Mouse (Mus musculus): ENCODE data around the gene Myom1.

Myom1 gene

GRCm38 (mm10) chr17:71014911-71015310 is 12.5 kb downstream of the Myom1 start:
- ATAC-seq (ENCODE audit: low TSS enrichment) = no peak

GRCm38 (mm10) chr17:71017457-71017998 is 15.1 kb downstream of the Myom1 start:
- no peak for ATAC-seq (ENCODE audit: low TSS enrichment)

- ATAC-seq (ENCODE audit: low TSS enrichment) = no peak
Measured at GRCm38 (mm10) chr17:71018151-71018550, 15.7 kb downstream of the Myom1 start.

GRCm38 (mm10) chr17:71018616-71019308 is 16.3 kb downstream of the Myom1 start:
- no peak for ATAC-seq (ENCODE audit: low TSS enrichment)

GRCm38 (mm10) chr17:71019309-71019655 is 16.8 kb downstream of the Myom1 start:
- ATAC-seq (ENCODE audit: low TSS enrichment) = no peak

GRCm38 (mm10) chr17:71019860-71020259 is 17.4 kb downstream of the Myom1 start:
- ATAC-seq (ENCODE audit: low TSS enrichment) = no peak

- no peak for ATAC-seq (ENCODE audit: low TSS enrichment)
Measured at GRCm38 (mm10) chr17:71022841-71023240, 20.4 kb downstream of the Myom1 start.

GRCm38 (mm10) chr17:71024071-71024470 is 21.6 kb downstream of the Myom1 start:
- ATAC-seq (ENCODE audit: low TSS enrichment) = no peak

GRCm38 (mm10) chr17:71025922-71026321 is 23.5 kb downstream of the Myom1 start:
- ATAC-seq (ENCODE audit: low TSS enrichment) = no peak

GRCm38 (mm10) chr17:71027186-71027585 is 24.8 kb downstream of the Myom1 start:
- no peak for ATAC-seq (ENCODE audit: low TSS enrichment)

GRCm38 (mm10) chr17:71032719-71033118 is 30.3 kb downstream of the Myom1 start:
- ATAC-seq (ENCODE audit: low TSS enrichment) = no peak

GRCm38 (mm10) chr17:71034472-71034871 is 32.0 kb downstream of the Myom1 start:
- no peak for ATAC-seq (ENCODE audit: low TSS enrichment)

GRCm38 (mm10) chr17:71037188-71037587 is 34.8 kb downstream of the Myom1 start:
- no peak for ATAC-seq (ENCODE audit: low TSS enrichment)

- no peak for ATAC-seq (ENCODE audit: low TSS enrichment)
Measured at GRCm38 (mm10) chr17:71038812-71039211, 36.4 kb downstream of the Myom1 start.

- no peak for ATAC-seq (ENCODE audit: low TSS enrichment)
Measured at GRCm38 (mm10) chr17:71039851-71040581, 37.6 kb downstream of the Myom1 start.

- ATAC-seq (ENCODE audit: low TSS enrichment) = no peak
Measured at GRCm38 (mm10) chr17:71040582-71040880, 38.1 kb downstream of the Myom1 start.

- ATAC-seq (ENCODE audit: low TSS enrichment) = no peak
Measured at GRCm38 (mm10) chr17:71042645-71043044, 40.2 kb downstream of the Myom1 start.

- no peak for ATAC-seq (ENCODE audit: low TSS enrichment)
Measured at GRCm38 (mm10) chr17:71045591-71045990, 43.2 kb downstream of the Myom1 start.

GRCm38 (mm10) chr17:71046856-71047255 is 44.4 kb downstream of the Myom1 start:
- no peak for ATAC-seq (ENCODE audit: low TSS enrichment)

- ATAC-seq (ENCODE audit: low TSS enrichment) = no peak
Measured at GRCm38 (mm10) chr17:71049292-71049691, 46.9 kb downstream of the Myom1 start.

GRCm38 (mm10) chr17:71053134-71053708 is 50.8 kb downstream of the Myom1 start:
- ATAC-seq (ENCODE audit: low TSS enrichment) = no peak

- no peak for ATAC-seq (ENCODE audit: low TSS enrichment)
Measured at GRCm38 (mm10) chr17:71055203-71055894, 52.9 kb downstream of the Myom1 start.
